ENCODE assay signal across 22 mouse cellular contexts in the genomic region with DNA sequence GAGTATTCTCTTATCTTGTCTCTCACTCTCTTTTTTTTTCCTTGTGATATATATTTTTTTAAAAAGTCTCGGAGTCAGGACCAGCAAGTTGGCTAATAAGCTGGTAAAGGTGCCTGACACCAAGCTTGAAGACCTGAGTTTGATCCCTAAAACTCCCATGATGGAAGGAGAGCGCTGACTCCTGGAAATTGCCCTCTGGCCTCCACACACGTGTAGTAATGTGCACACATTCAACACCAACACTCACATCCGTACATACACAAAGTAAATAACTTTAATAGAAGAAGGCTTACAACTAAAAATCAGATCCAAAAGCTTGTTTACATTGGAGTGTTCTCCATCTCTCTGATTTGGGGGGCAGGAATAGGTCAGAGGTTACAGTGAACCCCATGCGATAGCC. TPM values are rescaled to one million over a fixed set of nuclear protein-coding genes. Genes with fewer than 3 reads are reported as not detected.
DNase-seq lines count a peak whose midpoint lies in the region; ATAC-seq and TF ChIP-seq lines count a peak whose summit lies in the region.
"Had no signal": no experiment of that assay in that cellular context is flagged by ENCODE, and none has a peak within 500 bp of the region (broad histone marks: within the 10 kb centered on the region; RNA-seq: fewer than 3 reads in every experiment).

No protein-coding gene starts in this region.

- H3K9me3 ChIP-seq in hindbrain, embryonic 12.5 days (replicated peaks), result no peaks in the 10 kb centered on the region
- no peaks in the 10 kb centered on the region for H3K9me3 ChIP-seq in hindbrain, embryonic 13.5 days
- no peaks in the 10 kb centered on the region for H3K9me3 ChIP-seq in liver, embryonic 11.5 days (ENCODE audit: control insufficient read depth, low read length)
- no peaks in the 10 kb centered on the region for H3K9me3 ChIP-seq in embryonic facial prominence, embryonic 10.5 days
- no peaks in the 10 kb centered on the region for H3K9me3 ChIP-seq in embryonic facial prominence, embryonic 14.5 days (ENCODE audit: control insufficient read depth, low read length)
- H3K9me3 ChIP-seq: forebrain, embryonic 12.5 days; heart, embryonic 15.5 days had no signal

- DNase-seq in liver, adult 2 months (ENCODE audit: extremely low read depth, low read depth, low spot score), result peak; percentile 51
- no peak for DNase-seq in liver, embryonic 11.5 days (ENCODE audit: low spot score)
- no peak for DNase-seq in embryonic facial prominence, embryonic 10.5 days (ENCODE audit: low spot score)
- no peak for DNase-seq in embryonic facial prominence, embryonic 14.5 days (ENCODE audit: low spot score)
- no peak for DNase-seq in heart, postnatal 36 days
- DNase-seq: cerebellum, adult 11-12 months; cerebellum, adult 9-10 months; cerebellum, postnatal 25 days; gastrocnemius, postnatal 14 days; heart, adult 2 months; heart, postnatal 14 days had no signal

- no peak for TF ChIP-seq POLR2A in liver, adult 2 months (IDR thresholded peaks at IDR 0.05; ENCODE audit: extremely low read depth, insufficient read depth, low read length)

- no peaks in the 10 kb centered on the region for H3K36me3 ChIP-seq in hindbrain, embryonic 12.5 days
- no peaks in the 10 kb centered on the region for H3K36me3 ChIP-seq in hindbrain, embryonic 13.5 days
- H3K36me3 ChIP-seq in liver, adult 2 months (ENCODE audit: control insufficient read depth, insufficient read depth, low read length), result no peaks in the 10 kb centered on the region
- no peaks in the 10 kb centered on the region for H3K36me3 ChIP-seq in liver, embryonic 11.5 days (ENCODE audit: control insufficient read depth, insufficient read depth, low read length)
- H3K36me3 ChIP-seq in embryonic facial prominence, embryonic 10.5 days (replicated peaks), result no peaks in the 10 kb centered on the region
- H3K36me3 ChIP-seq in embryonic facial prominence, embryonic 14.5 days (ENCODE audit: control insufficient read depth, insufficient read depth, low read length), result no peaks in the 10 kb centered on the region
- H3K36me3 ChIP-seq: forebrain, embryonic 12.5 days; heart, embryonic 15.5 days had no signal

- intact Hi-C loops in heart, postnatal 36 days (cut with DNase I), result no loop called here

- 64% methylated on average over 5 of the region's 5 CpGs for whole genome bisulfite sequencing in hindbrain, embryonic 12.5 days
- WGBS in hindbrain, embryonic 13.5 days, result 63% methylated on average over 5 of the region's 5 CpGs
- 24% methylated on average over 5 of the region's 5 CpGs for WGBS in liver, adult 2 months
- WGBS in liver, embryonic 11.5 days, result 67% methylated on average over 5 of the region's 5 CpGs
- 65% methylated on average over 5 of the region's 5 CpGs for WGBS in embryonic facial prominence, embryonic 10.5 days
- WGBS in embryonic facial prominence, embryonic 14.5 days, result 63% methylated on average over 5 of the region's 5 CpGs

- H3K27ac ChIP-seq in hindbrain, embryonic 12.5 days, result no peak overlapping the region
- H3K27ac ChIP-seq in hindbrain, embryonic 13.5 days, result no peak overlapping the region
- no peak overlapping the region for H3K27ac ChIP-seq in liver, adult 2 months (replicated peaks; ENCODE audit: insufficient read depth, low read depth, low read length)
- no peak overlapping the region for H3K27ac ChIP-seq in liver, embryonic 11.5 days (ENCODE audit: low read depth, low read length)
- 0 out of 2 replicates have a peak overlapping the region, but pooled peaks have one; percentile 73 for H3K27ac ChIP-seq in embryonic facial prominence, embryonic 10.5 days (replicated peaks)
- no peak overlapping the region for H3K27ac ChIP-seq in embryonic facial prominence, embryonic 14.5 days (replicated peaks; ENCODE audit: low read depth, low read length)
- H3K27ac ChIP-seq: heart, adult 2 months; heart, embryonic 15.5 days; hindbrain, embryonic 14.5 days had no signal

- peak overlapping the region; percentile 3; the same call in 1 of the 2 replicates for H3K4me2 ChIP-seq in hindbrain, embryonic 12.5 days (replicated peaks)
- no peak overlapping the region for H3K4me2 ChIP-seq in hindbrain, embryonic 13.5 days
- H3K4me2 ChIP-seq in liver, embryonic 11.5 days, result no peak overlapping the region
- 0 out of 2 replicates have a peak overlapping the region, but pooled peaks have one; percentile 0 for H3K4me2 ChIP-seq in embryonic facial prominence, embryonic 14.5 days (ENCODE audit: low read depth, low read length)
- H3K4me2 ChIP-seq: forebrain, embryonic 12.5 days; heart, embryonic 11.5 days; heart, embryonic 15.5 days; hindbrain, embryonic 14.5 days had no signal

- peaks cover 26% of the 10 kb centered on the region for H3K4me1 ChIP-seq in hindbrain, embryonic 12.5 days
- H3K4me1 ChIP-seq in hindbrain, embryonic 13.5 days (replicated peaks), result peaks cover 32% of the 10 kb centered on the region
- peaks cover 20% of the 10 kb centered on the region for H3K4me1 ChIP-seq in liver, adult 2 months (ENCODE audit: control insufficient read depth, insufficient read depth, low read length)
- peaks cover 9% of the 10 kb centered on the region; the same call in 1 of the 2 replicates for H3K4me1 ChIP-seq in liver, embryonic 11.5 days (replicated peaks; ENCODE audit: control insufficient read depth, insufficient read depth, low read length)
- H3K4me1 ChIP-seq in embryonic facial prominence, embryonic 10.5 days, result peaks cover 26% of the 10 kb centered on the region
- H3K4me1 ChIP-seq in embryonic facial prominence, embryonic 14.5 days (ENCODE audit: control insufficient read depth, insufficient read depth, low read length), result peaks cover 12% of the 10 kb centered on the region; the same call in 1 of the 2 replicates

- no peak overlapping the region for H3K4me3 ChIP-seq in hindbrain, embryonic 12.5 days
- H3K4me3 ChIP-seq in hindbrain, embryonic 13.5 days, result no peak overlapping the region
- no peak overlapping the region for H3K4me3 ChIP-seq in liver, adult 2 months (ENCODE audit: insufficient read depth, low read depth, low read length)
- no peak overlapping the region for H3K4me3 ChIP-seq in liver, embryonic 11.5 days (ENCODE audit: low read depth, low read length)
- H3K4me3 ChIP-seq in embryonic facial prominence, embryonic 10.5 days, result 0 out of 2 replicates have a peak overlapping the region, but pooled peaks have one; percentile 8
- no peak overlapping the region for H3K4me3 ChIP-seq in embryonic facial prominence, embryonic 14.5 days (ENCODE audit: low read depth, low read length)
- H3K4me3 ChIP-seq: forebrain, embryonic 12.5 days; heart, adult 2 months; heart, embryonic 15.5 days had no signal

- ATAC-seq in hindbrain, embryonic 12.5 days (ENCODE audit: low FRiP score), result no peak
- no peak for ATAC-seq in hindbrain, embryonic 13.5 days (ENCODE audit: low FRiP score)
- ATAC-seq in liver, embryonic 11.5 days (replicated peaks; ENCODE audit: low FRiP score), result no peak
- ATAC-seq in embryonic facial prominence, embryonic 14.5 days (ENCODE audit: low read depth), result no peak
- ATAC-seq: activated CD4-positive, CD25-positive, alpha-beta regulatory T cell, adult 4 months; forebrain, postnatal 0 days had no signal

- H3K27me3 ChIP-seq in hindbrain, embryonic 12.5 days, result no peaks in the 10 kb centered on the region
- no peaks in the 10 kb centered on the region for H3K27me3 ChIP-seq in hindbrain, embryonic 13.5 days
- H3K27me3 ChIP-seq in liver, adult 2 months (ENCODE audit: control insufficient read depth, insufficient read depth, low read length), result no peaks in the 10 kb centered on the region
- no peaks in the 10 kb centered on the region for H3K27me3 ChIP-seq in liver, embryonic 11.5 days (replicated peaks; ENCODE audit: control insufficient read depth, insufficient read depth, low read length)
- H3K27me3 ChIP-seq in embryonic facial prominence, embryonic 10.5 days (replicated peaks; ENCODE audit: low read depth, poor library complexity, severe bottlenecking), result no peaks in the 10 kb centered on the region
- H3K27me3 ChIP-seq in embryonic facial prominence, embryonic 14.5 days (replicated peaks; ENCODE audit: control insufficient read depth, insufficient read depth, low read length), result no peaks in the 10 kb centered on the region
- H3K27me3 ChIP-seq: forebrain, embryonic 12.5 days; heart, embryonic 15.5 days; Patski had no signal

- TF ChIP-seq CTCF in liver, adult 2 months (IDR thresholded peaks at IDR 0.05; ENCODE audit: low read depth, low read length), result no peak

- H3K9ac ChIP-seq in hindbrain, embryonic 12.5 days, result no peak overlapping the region
- H3K9ac ChIP-seq in hindbrain, embryonic 13.5 days, result no peak overlapping the region
- no peak overlapping the region for H3K9ac ChIP-seq in liver, adult 2 months (ENCODE audit: low read depth, low read length)
- no peak overlapping the region for H3K9ac ChIP-seq in liver, embryonic 11.5 days (ENCODE audit: low read depth, low read length)
- no peak overlapping the region for H3K9ac ChIP-seq in embryonic facial prominence, embryonic 14.5 days (ENCODE audit: low read depth, low read length)
- H3K9ac ChIP-seq: forebrain, embryonic 12.5 days; forebrain, postnatal 0 days; heart, embryonic 15.5 days; hindbrain, embryonic 14.5 days had no signal

- no peaks in the 10 kb centered on the region for H3K79me2 ChIP-seq in liver, adult 2 months (ENCODE audit: control insufficient read depth, insufficient read depth, low read length)

RNA-seq across cellular contexts. Expression of gene Sgk2, which starts 13.9 kb away (rescaled TPM):
- polyA plus RNA-seq in hindbrain, embryonic 12.5 days (2016; fragmentation: Nextera tagmentation; extraction: Ambion mirVana), result not detected in 2 replicates
- 0.09 and 0.17 TPM in 2 replicates for polyA plus RNA-seq in hindbrain, embryonic 13.5 days (2015; fragmentation: Nextera tagmentation; extraction: Ambion mirVana)
- total RNA-seq in liver, adult 2 months (2014; rRNA removed), result 39.4 and 65.0 TPM in 2 replicates
- polyA plus RNA-seq in liver, adult 2 months (2012; rRNA removed), result 27.8 and 39.0 TPM in 2 replicates
- 2.8 and 3.3 TPM in 2 replicates for polyA plus RNA-seq in liver, embryonic 11.5 days (2014; fragmentation: Nextera tagmentation; extraction: Ambion mirVana)
- polyA plus RNA-seq in embryonic facial prominence, embryonic 10.5 days (2016; fragmentation: Nextera tagmentation; extraction: Ambion mirVana), result not detected in 2 replicates
- polyA plus RNA-seq in embryonic facial prominence, embryonic 14.5 days (2014; fragmentation: Nextera tagmentation; extraction: Ambion mirVana), result not detected in 2 replicates
- not detected for total RNA-seq in heart, postnatal 36 days (2021)
- total RNA-seq: CH12.LX; forebrain, postnatal 0 days; gastrocnemius, adult 18-20 months; gastrocnemius, postnatal 14 days; heart, adult 2 months had no signal
- polyA plus RNA-seq: forebrain, embryonic 12.5 days; heart, adult 2 months; heart, embryonic 11.5 days; heart, embryonic 15.5 days had no signal

RNA-seq across cellular contexts. Expression of gene L3mbtl1, which starts 29.9 kb away (rescaled TPM):
- polyA plus RNA-seq in hindbrain, embryonic 12.5 days (2016; fragmentation: Nextera tagmentation; extraction: Ambion mirVana), result 0.20 and 0.41 TPM in 2 replicates
- polyA plus RNA-seq in hindbrain, embryonic 13.5 days (2015; fragmentation: Nextera tagmentation; extraction: Ambion mirVana), result 0.69 and 1.3 TPM in 2 replicates
- total RNA-seq in liver, adult 2 months (2014; rRNA removed), result 0.28 TPM in 1 of 2 replicates, not detected in the other
- polyA plus RNA-seq in liver, adult 2 months (2012; rRNA removed), result 0.11 TPM in 1 of 2 replicates, not detected in the other
- polyA plus RNA-seq in liver, embryonic 11.5 days (2014; fragmentation: Nextera tagmentation; extraction: Ambion mirVana), result 0.05 and 0.08 TPM in 2 replicates
- 0.06 and 0.19 TPM in 2 replicates for polyA plus RNA-seq in embryonic facial prominence, embryonic 10.5 days (2016; fragmentation: Nextera tagmentation; extraction: Ambion mirVana)
- 0.25 and 0.54 TPM in 2 replicates for polyA plus RNA-seq in embryonic facial prominence, embryonic 14.5 days (2014; fragmentation: Nextera tagmentation; extraction: Ambion mirVana)
- not detected for total RNA-seq in heart, postnatal 36 days (2021)
- total RNA-seq: CH12.LX; gastrocnemius, adult 18-20 months; gastrocnemius, postnatal 14 days had no signal
- polyA plus RNA-seq: heart, embryonic 11.5 days; heart, embryonic 15.5 days had no signal

RNA-seq across cellular contexts. Expression of gene Srsf6, which starts 41.9 kb away (rescaled TPM):
- 223 and 252 TPM in 2 replicates for polyA plus RNA-seq in hindbrain, embryonic 12.5 days (2016; fragmentation: Nextera tagmentation; extraction: Ambion mirVana)
- polyA plus RNA-seq in hindbrain, embryonic 13.5 days (2015; fragmentation: Nextera tagmentation; extraction: Ambion mirVana), result 169 and 173 TPM in 2 replicates
- 34.3 and 37.1 TPM in 2 replicates for total RNA-seq in liver, adult 2 months (2014; rRNA removed)
- 60.0 and 81.2 TPM in 2 replicates for polyA plus RNA-seq in liver, adult 2 months (2012; rRNA removed)
- polyA plus RNA-seq in liver, embryonic 11.5 days (2014; fragmentation: Nextera tagmentation; extraction: Ambion mirVana), result 240 and 261 TPM in 2 replicates
- polyA plus RNA-seq in embryonic facial prominence, embryonic 10.5 days (2016; fragmentation: Nextera tagmentation; extraction: Ambion mirVana), result 279 and 285 TPM in 2 replicates
- 173 and 201 TPM in 2 replicates for polyA plus RNA-seq in embryonic facial prominence, embryonic 14.5 days (2014; fragmentation: Nextera tagmentation; extraction: Ambion mirVana)
- 10 to 100 TPM; 61.0 to 63.7 TPM for total RNA-seq in heart, postnatal 36 days (2021)

RNA-seq across cellular contexts. Expression of gene Ift52, which starts 43.9 kb away (rescaled TPM):
- 48.9 and 52.7 TPM in 2 replicates for polyA plus RNA-seq in hindbrain, embryonic 12.5 days (2016; fragmentation: Nextera tagmentation; extraction: Ambion mirVana)
- 41.1 and 43.7 TPM in 2 replicates for polyA plus RNA-seq in hindbrain, embryonic 13.5 days (2015; fragmentation: Nextera tagmentation; extraction: Ambion mirVana)
- total RNA-seq in liver, adult 2 months (2014; rRNA removed), result 12.1 and 18.3 TPM in 2 replicates
- polyA plus RNA-seq in liver, adult 2 months (2012; rRNA removed), result 18.0 and 18.8 TPM in 2 replicates
- 43.0 and 44.8 TPM in 2 replicates for polyA plus RNA-seq in liver, embryonic 11.5 days (2014; fragmentation: Nextera tagmentation; extraction: Ambion mirVana)
- 50.5 and 51.9 TPM in 2 replicates for polyA plus RNA-seq in embryonic facial prominence, embryonic 10.5 days (2016; fragmentation: Nextera tagmentation; extraction: Ambion mirVana)
- polyA plus RNA-seq in embryonic facial prominence, embryonic 14.5 days (2014; fragmentation: Nextera tagmentation; extraction: Ambion mirVana), result 40.6 and 48.6 TPM in 2 replicates
- total RNA-seq in heart, postnatal 36 days (2021), result 10 to 100 TPM; 21.0 to 22.2 TPM

Comparison
In these comparisons a context has a peak if more than half of its experiments do, and no peak if none do; other contexts are left out.
1. H3K4me2 ChIP-seq: peak in hindbrain, embryonic 12.5 days (single experiment) and embryonic facial prominence, embryonic 14.5 days (single experiment); none in hindbrain, embryonic 13.5 days (single experiment) and liver, embryonic 11.5 days (single experiment).